Mouse (Mus musculus): Measurements from ENCODE around the gene Jup. TPM values are rescaled to one million over a fixed set of nuclear protein-coding genes. Genes with fewer than 3 reads are reported as not detected.

Jup gene
- total and polyA plus RNA-seq, 2 experiments from 2014 or later = 135 to 319 TPM

GRCm38 (mm10) chr11:100406995-100407705 is 9.6 kb upstream of the Jup start:
- no peaks in the 10 kb centered on the region for H3K9me3 ChIP-seq (replicated peaks; ENCODE audit: control insufficient read depth, low read length)
- no peaks in the 10 kb centered on the region for H3K27me3 ChIP-seq (ENCODE audit: control insufficient read depth, insufficient read depth, low read length)
- H3K36me3 ChIP-seq (replicated peaks; ENCODE audit: control insufficient read depth, insufficient read depth, low read length) = peaks cover 15% of the 10 kb centered on the region; the same call in 1 of the 2 replicates
- no peak for TF ChIP-seq EP300 (IDR thresholded peaks at IDR 0.05; ENCODE audit: low read depth)
- TF ChIP-seq CTCF (IDR thresholded peaks at IDR 0.05; ENCODE audit: low read depth) = no peak
- H3K4me2 ChIP-seq (ENCODE audit: low read depth, low read length) = no peak overlapping the region
- WGBS = 85% methylated on average over 5 of the region's 5 CpGs
- ATAC-seq (ENCODE audit: insufficient read depth, low read depth) (no peak), DNase-seq (ENCODE audit: low spot score) (no peak)
- H3K4me1 ChIP-seq (ENCODE audit: control insufficient read depth, insufficient read depth) = peaks cover 27% of the 10 kb centered on the region
- no peak overlapping the region for H3K27ac ChIP-seq (ENCODE audit: low read depth)
- no peak overlapping the region for H3K9ac ChIP-seq (replicated peaks; ENCODE audit: low read depth, low read length)
- no peak overlapping the region for H3K4me3 ChIP-seq (ENCODE audit: low read depth, low read length)

GRCm38 (mm10) chr11:100406273-100406672 is 8.7 kb upstream of the Jup start:
- Histone ChIP-seq H3K4me2 (ENCODE audit: low read depth, low read length) (no peak overlapping the region), H3K9ac (replicated peaks; ENCODE audit: low read depth, low read length) (no peak overlapping the region), H3K27ac (ENCODE audit: low read depth) (no peak overlapping the region), H3K27me3 (ENCODE audit: control insufficient read depth, insufficient read depth, low read length) (no peaks in the 10 kb centered on the region), H3K4me3 (ENCODE audit: low read depth, low read length) (no peak overlapping the region), H3K9me3 (replicated peaks; ENCODE audit: control insufficient read depth, low read length) (no peaks in the 10 kb centered on the region), H3K36me3 (replicated peaks; ENCODE audit: control insufficient read depth, insufficient read depth, low read length) (peaks cover 15% of the 10 kb centered on the region; the same call in 1 of the 2 replicates), H3K4me1 (ENCODE audit: control insufficient read depth, insufficient read depth) (peaks cover 33% of the 10 kb centered on the region)
- no peak for DNase-seq (ENCODE audit: low spot score)
- 78% methylated on average over 8 of the region's 8 CpGs for WGBS
- ATAC-seq (ENCODE audit: insufficient read depth, low read depth) = no peak
- TF ChIP-seq EP300 (IDR thresholded peaks at IDR 0.05; ENCODE audit: low read depth) = no peak

- H3K27me3 ChIP-seq (ENCODE audit: control insufficient read depth, insufficient read depth, low read length) = no peaks in the 10 kb centered on the region
- peaks cover 50% of the 10 kb centered on the region for H3K4me1 ChIP-seq (ENCODE audit: control insufficient read depth, insufficient read depth)
- 88% methylated on average over 3 of the region's 3 CpGs for WGBS
- no peaks in the 10 kb centered on the region for H3K9me3 ChIP-seq (replicated peaks; ENCODE audit: control insufficient read depth, low read length)
- DNase-seq (ENCODE audit: low spot score) (no peak), ATAC-seq (ENCODE audit: insufficient read depth, low read depth) (no peak)
- H3K4me2 ChIP-seq (ENCODE audit: low read depth, low read length) = no peak overlapping the region
- peak overlapping the region; percentile 94 for H3K27ac ChIP-seq (ENCODE audit: low read depth)
- 0 out of 2 replicates have a peak, but pooled peaks cover 4% of the 10 kb centered on the region for H3K36me3 ChIP-seq (replicated peaks; ENCODE audit: control insufficient read depth, insufficient read depth, low read length)
- H3K9ac ChIP-seq (replicated peaks; ENCODE audit: low read depth, low read length) = no peak overlapping the region
- TF ChIP-seq EP300 (IDR thresholded peaks at IDR 0.05; ENCODE audit: low read depth) (no peak), CTCF (IDR thresholded peaks at IDR 0.05; ENCODE audit: low read depth) (no peak)
- no peak overlapping the region for H3K4me3 ChIP-seq (ENCODE audit: low read depth, low read length)
Measured at GRCm38 (mm10) chr11:100404456-100405074, 7.0 kb upstream of the Jup start.

GRCm38 (mm10) chr11:100403445-100404134 is 6.0 kb upstream of the Jup start:
- H3K27ac ChIP-seq (ENCODE audit: low read depth) = peak overlapping the region; percentile 94
- peaks cover 50% of the 10 kb centered on the region for H3K4me1 ChIP-seq (ENCODE audit: control insufficient read depth, insufficient read depth)
- TF ChIP-seq CTCF (IDR thresholded peaks at IDR 0.05; ENCODE audit: low read depth) (no peak), EP300 (IDR thresholded peaks at IDR 0.05; ENCODE audit: low read depth) (no peak)
- WGBS = 8% methylated on average over 10 of the region's 10 CpGs
- peak; percentile 60 for DNase-seq (ENCODE audit: low spot score)
- peak overlapping the region; percentile 42; the same call in 1 of the 2 replicates for H3K4me2 ChIP-seq (ENCODE audit: low read depth, low read length)
- no peaks in the 10 kb centered on the region for H3K36me3 ChIP-seq (replicated peaks; ENCODE audit: control insufficient read depth, insufficient read depth, low read length)
- H3K4me3 ChIP-seq (ENCODE audit: low read depth, low read length) = no peak overlapping the region
- ATAC-seq (ENCODE audit: insufficient read depth, low read depth) = peak; percentile 27
- no peak overlapping the region for H3K9ac ChIP-seq (replicated peaks; ENCODE audit: low read depth, low read length)
- no peaks in the 10 kb centered on the region for H3K9me3 ChIP-seq (replicated peaks; ENCODE audit: control insufficient read depth, low read length)
- H3K27me3 ChIP-seq (ENCODE audit: control insufficient read depth, insufficient read depth, low read length) = no peaks in the 10 kb centered on the region

GRCm38 (mm10) chr11:100402682-100403081 is 5.1 kb upstream of the Jup start:
- Histone ChIP-seq H3K9ac (replicated peaks; ENCODE audit: low read depth, low read length) (peak overlapping the region; percentile 45; the same call in 1 of the 2 replicates), H3K4me2 (ENCODE audit: low read depth, low read length) (peak overlapping the region; percentile 42), H3K4me1 (ENCODE audit: control insufficient read depth, insufficient read depth) (peaks cover 55% of the 10 kb centered on the region), H3K27me3 (ENCODE audit: control insufficient read depth, insufficient read depth, low read length) (no peaks in the 10 kb centered on the region), H3K27ac (ENCODE audit: low read depth) (peak overlapping the region; percentile 94), H3K4me3 (ENCODE audit: low read depth, low read length) (no peak overlapping the region), H3K9me3 (replicated peaks; ENCODE audit: control insufficient read depth, low read length) (no peaks in the 10 kb centered on the region), H3K36me3 (replicated peaks; ENCODE audit: control insufficient read depth, insufficient read depth, low read length) (no peaks in the 10 kb centered on the region)
- DNase-seq (ENCODE audit: low spot score) (no peak), ATAC-seq (ENCODE audit: insufficient read depth, low read depth) (no peak)
- 42% methylated on average over 2 of the region's 2 CpGs for WGBS
- TF ChIP-seq EP300 (IDR thresholded peaks at IDR 0.05; ENCODE audit: low read depth) (no peak), CTCF (IDR thresholded peaks at IDR 0.05; ENCODE audit: low read depth) (no peak)
